Mouse (Mus musculus): ENCODE data around the gene Gsk3b.
A peak's percentile ranks its signal among the peaks of the same experiment; 100 is the strongest.
"Not testable (repeated sequence)": the region's sequence is repeated elsewhere in the genome, so short reads cannot be mapped to it uniquely, and the experiment has no call there.

Gene Gsk3b

GRCm38 (mm10) chr16:38100569-38100968 lies 11.8 kb downstream of the Gsk3b start:
- DNase-seq (ENCODE audit: low spot score) = no peak

GRCm38 (mm10) chr16:38105453-38105852 lies 16.7 kb downstream of the Gsk3b start:
- no peak for DNase-seq (ENCODE audit: low spot score)

- DNase-seq (ENCODE audit: low spot score) = no peak
These were observed 17.7 kb downstream of the Gsk3b start for GRCm38 (mm10) chr16:38106542-38106941.

GRCm38 (mm10) chr16:38110001-38110400 lies 21.2 kb downstream of the Gsk3b start:
- DNase-seq (ENCODE audit: low spot score) = no peak

GRCm38 (mm10) chr16:38110575-38110974 lies 21.8 kb downstream of the Gsk3b start:
- DNase-seq (ENCODE audit: low spot score) = no peak

- no peak for DNase-seq (ENCODE audit: low spot score)
These were observed 25.3 kb downstream of the Gsk3b start for GRCm38 (mm10) chr16:38114074-38114473.

GRCm38 (mm10) chr16:38117909-38118308 lies 29.1 kb downstream of the Gsk3b start:
- DNase-seq (ENCODE audit: low spot score) = not testable (repeated sequence)

GRCm38 (mm10) chr16:38118723-38119122 lies 29.9 kb downstream of the Gsk3b start:
- DNase-seq (ENCODE audit: low spot score) = no peak

- no peak for DNase-seq (ENCODE audit: low spot score)
These were observed 30.5 kb downstream of the Gsk3b start for GRCm38 (mm10) chr16:38119286-38119685.

GRCm38 (mm10) chr16:38129171-38129570 lies 40.4 kb downstream of the Gsk3b start:
- peak; percentile 29 for DNase-seq (ENCODE audit: low spot score)

GRCm38 (mm10) chr16:38131041-38131440 lies 42.2 kb downstream of the Gsk3b start:
- DNase-seq (ENCODE audit: low spot score) = peak; percentile 10

GRCm38 (mm10) chr16:38131756-38132155 lies 43.0 kb downstream of the Gsk3b start:
- peak; percentile 74 for DNase-seq (ENCODE audit: low spot score)

- no peak for DNase-seq (ENCODE audit: low spot score)
These were observed 43.4 kb downstream of the Gsk3b start for GRCm38 (mm10) chr16:38132210-38132609.

GRCm38 (mm10) chr16:38137296-38137695 lies 48.5 kb downstream of the Gsk3b start:
- DNase-seq (ENCODE audit: low spot score) = peak; percentile 34

- DNase-seq (ENCODE audit: low spot score) = no peak
These were observed 56.1 kb downstream of the Gsk3b start for GRCm38 (mm10) chr16:38144898-38145297.

GRCm38 (mm10) chr16:38150555-38150954 lies 61.8 kb downstream of the Gsk3b start:
- DNase-seq (ENCODE audit: low spot score) = no peak

- DNase-seq (ENCODE audit: low spot score) = no peak
These were observed 69.2 kb downstream of the Gsk3b start for GRCm38 (mm10) chr16:38157854-38158622.

- no peak for DNase-seq (ENCODE audit: low spot score)
These were observed 73.2 kb downstream of the Gsk3b start for GRCm38 (mm10) chr16:38162019-38162418.

GRCm38 (mm10) chr16:38164811-38165591 lies 76.2 kb downstream of the Gsk3b start:
- no peak for DNase-seq (ENCODE audit: low spot score)

GRCm38 (mm10) chr16:38168971-38169370 lies 80.2 kb downstream of the Gsk3b start:
- no peak for DNase-seq (ENCODE audit: low spot score)

- no peak for DNase-seq (ENCODE audit: low spot score)
These were observed 90.3 kb downstream of the Gsk3b start for GRCm38 (mm10) chr16:38179150-38179549.

GRCm38 (mm10) chr16:38181421-38181820 lies 92.6 kb downstream of the Gsk3b start:
- DNase-seq (ENCODE audit: low spot score) = no peak

- DNase-seq (ENCODE audit: low spot score) = no peak
These were observed 96.0 kb downstream of the Gsk3b start for GRCm38 (mm10) chr16:38184657-38185269.
